Mouse (Mus musculus) natural killer cell, adult 2 months (primary cell): Measurements from ENCODE around the gene Sec61a1.

Experiments used
- DNase-seq, 2 experiments: peaks; one replicate each; pipeline ENCODE4 v3.0.0; 2022; ENCODE audit warnings: low spot score in 2 of 2

Sec61a1 gene

GRCm38 (mm10) chr6:88518404-88519263 is at the start of gene Sec61a1:
Gene Sec61a1, minus strand, starts transcription at chr6:88518905.
- peak; percentile 93 for DNase-seq

- DNase-seq, result no peak
Measured at GRCm38 (mm10) chr6:88566676-88567075, 48.0 kb upstream of the Sec61a1 start.

- DNase-seq, result no peak
Measured at GRCm38 (mm10) chr6:88565033-88565432, 46.3 kb upstream of the Sec61a1 start.

GRCm38 (mm10) chr6:88560156-88560555 is 41.5 kb upstream of the Sec61a1 start:
- no peak for DNase-seq

GRCm38 (mm10) chr6:88559688-88560087 is 41.0 kb upstream of the Sec61a1 start:
- no peak for DNase-seq

- DNase-seq, result no peak
Measured at GRCm38 (mm10) chr6:88558076-88558475, 39.4 kb upstream of the Sec61a1 start.

- DNase-seq, result no peak
Measured at GRCm38 (mm10) chr6:88557548-88557947, 38.8 kb upstream of the Sec61a1 start.

GRCm38 (mm10) chr6:88549916-88550315 is 31.2 kb upstream of the Sec61a1 start:
- DNase-seq, result no peak

- peak; percentile 24 to 53 for DNase-seq
Measured at GRCm38 (mm10) chr6:88549137-88549814, 30.6 kb upstream of the Sec61a1 start.

GRCm38 (mm10) chr6:88548405-88549049 is 29.8 kb upstream of the Sec61a1 start:
- DNase-seq, result no peak

- no peak for DNase-seq
Measured at GRCm38 (mm10) chr6:88545397-88545790, 26.7 kb upstream of the Sec61a1 start.

- DNase-seq, result no peak
Measured at GRCm38 (mm10) chr6:88544644-88545396, 26.1 kb upstream of the Sec61a1 start.

- no peak for DNase-seq
Measured at GRCm38 (mm10) chr6:88544241-88544640, 25.5 kb upstream of the Sec61a1 start.

GRCm38 (mm10) chr6:88540093-88540755 is 21.5 kb upstream of the Sec61a1 start:
- DNase-seq, result no peak

GRCm38 (mm10) chr6:88530306-88530705 is 11.6 kb upstream of the Sec61a1 start:
- DNase-seq, result no peak

GRCm38 (mm10) chr6:88524056-88524455 is 5.4 kb upstream of the Sec61a1 start:
- no peak for DNase-seq

- no peak for DNase-seq
Measured at GRCm38 (mm10) chr6:88523451-88523850, 4.7 kb upstream of the Sec61a1 start.

- DNase-seq, result no peak
Measured at GRCm38 (mm10) chr6:88523043-88523442, 4.3 kb upstream of the Sec61a1 start.

GRCm38 (mm10) chr6:88522606-88523005 is 3.9 kb upstream of the Sec61a1 start:
- DNase-seq, result no peak

- no peak for DNase-seq
Measured at GRCm38 (mm10) chr6:88521821-88522220, 3.1 kb upstream of the Sec61a1 start.

- no peak for DNase-seq
Measured at GRCm38 (mm10) chr6:88517701-88518403, 853 bp downstream of the Sec61a1 start.
